Mouse (Mus musculus) lung, postnatal 0 days (tissue): ENCODE data around the gene Slc17a5.

ENCODE experiments used
- CTCF ChIP-seq: IDR thresholded peaks from 2 replicates; pipeline ENCODE4 v1.5.1; 2016; ENCODE audit warnings: antibody characterized with exemption, mild to moderate bottlenecking
- EP300 ChIP-seq: IDR thresholded peaks from 2 replicates; pipeline ENCODE4 v1.6.1; 2016; ENCODE audit warnings: antibody characterized with exemption, mild to moderate bottlenecking, control low read depth

DNA sequence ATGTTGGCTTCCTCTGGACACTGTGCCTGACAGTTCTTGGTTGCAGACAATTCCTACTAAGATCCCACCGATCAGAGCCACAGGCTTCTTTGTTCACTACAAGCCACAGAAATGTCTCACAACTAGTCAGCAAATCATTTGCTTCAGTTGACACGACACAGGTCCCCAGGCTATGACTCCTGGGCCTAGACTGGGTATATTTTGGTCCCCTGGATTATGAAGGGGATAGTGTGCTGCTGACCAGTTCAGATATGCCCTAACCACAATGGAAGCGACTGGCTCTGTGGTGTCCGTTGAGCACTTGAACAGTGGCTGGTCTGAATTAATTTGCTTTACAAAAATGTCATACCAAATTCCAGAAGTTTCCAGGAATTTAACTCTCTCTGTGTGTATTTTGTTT is 73.2 kb downstream of the Slc17a5 start:
- TF ChIP-seq EP300 (no peak), CTCF (no peak)
